Comparison of ENCODE assay signal across 19 mouse cellular contexts in genomic region chr9:73972327-73972988, GRCm38 (mm10). TPM values are rescaled to one million over a fixed set of nuclear protein-coding genes. Genes with fewer than 3 reads are reported as not detected.
"Had no signal": no experiment of that assay in that cellular context is flagged by ENCODE, and none has a peak within 500 bp of the region (broad histone marks: within the 10 kb centered on the region; RNA-seq: fewer than 3 reads in every experiment).

No protein-coding gene starts in this region.

- H3K27ac ChIP-seq: limb, embryonic 13.5 days; liver, embryonic 15.5 days; macrophage; midbrain, embryonic 12.5 days; neural tube, embryonic 13.5 days had no signal

- H3K4me2 ChIP-seq: limb, embryonic 13.5 days; liver, embryonic 15.5 days; midbrain, embryonic 12.5 days; neural tube, embryonic 13.5 days had no signal

- H3K36me3 ChIP-seq: limb, embryonic 13.5 days; liver, embryonic 15.5 days; midbrain, embryonic 12.5 days; neural tube, embryonic 13.5 days had no signal

- H3K9ac ChIP-seq: limb, embryonic 13.5 days; liver, embryonic 15.5 days; midbrain, embryonic 12.5 days; neural tube, embryonic 13.5 days had no signal

- H3K4me3 ChIP-seq: limb, embryonic 13.5 days; liver, embryonic 15.5 days; midbrain, embryonic 12.5 days; neural tube, embryonic 13.5 days had no signal

- ATAC-seq: midbrain, embryonic 16.5 days had no signal

- H3K9me3 ChIP-seq: limb, embryonic 13.5 days; liver, embryonic 15.5 days; midbrain, embryonic 12.5 days; neural tube, embryonic 13.5 days had no signal

- DNase-seq: kidney, postnatal 36 days; layer of hippocampus, adult 9-11 months; layer of hippocampus, postnatal 36 days; left cerebral cortex, postnatal 4 days; lung, adult 2 months; lung, postnatal 14 days; retina, postnatal 1 day; right cerebral cortex, postnatal 4 days; spleen, adult 18-20 months; thymus, adult 18-20 months; thymus, postnatal 14 days had no signal

- H3K4me1 ChIP-seq: liver, embryonic 15.5 days had no signal

RNA-seq across cellular contexts. Expression of gene Unc13c, which starts 3.7 kb away (rescaled TPM):
- total RNA-seq: liver, adult 2 months; megakaryocyte-erythroid progenitor cell, adult 5-6 weeks had no signal
- polyA plus RNA-seq: liver, adult 2 months; lung, adult 2 months; macrophage had no signal
